Mouse (Mus musculus) layer of hippocampus, adult 8-10 months (tissue): ENCODE results near the gene Hrnr. TPM values are rescaled to one million over a fixed set of nuclear protein-coding genes. Genes with fewer than 3 reads are reported as not detected.

Experiments
- total RNA-seq, 4 experiments: library from RNA; stranded (reverse); gene quantifications; 2 replicates each; pipeline ENCODE4 v1.2.4; 2022

Hrnr gene
- total RNA-seq, 4 experiments from 2014 or later = not detected

Other genes with a start within 250 kb of the Hrnr start
- not detected for gene Crnn, start 175.0 kb upstream of the Hrnr start, total RNA-seq
- gene Flg2, start 122.5 kb upstream of the Hrnr start, total RNA-seq = not detected
- not detected for gene Flg, start 46.2 kb upstream of the Hrnr start, total RNA-seq
- not detected for gene Rptn, start 74.0 kb downstream of the Hrnr start, total RNA-seq
- gene Tchh, start 122.6 kb downstream of the Hrnr start, total RNA-seq = 1 to 10 TPM; 1.3 to 2.5 (median 1.6) TPM
- not detected for gene Tchhl1, start 149.0 kb downstream of the Hrnr start, total RNA-seq
- 10 to 100 TPM in 2 of 4 experiments, 1 to 10 TPM in 2; 6.1 to 19.4 (median 13.9) TPM for gene S100a11, start 200.7 kb downstream of the Hrnr start, total RNA-seq
- 10 to 100 TPM; 16.7 to 37.3 (median 28.5) TPM for gene S100a10, start 235.3 kb downstream of the Hrnr start, total RNA-seq